Mouse (Mus musculus): ENCODE measurements around the gene Rln1. TPM values are rescaled to one million over a fixed set of nuclear protein-coding genes. Genes with fewer than 3 reads are reported as not detected.

Gene Rln1
- total RNA-seq, 2 experiments from 2014 or later: not detected

GRCm38 (mm10) chr19:29302119-29302518 lies 32.4 kb downstream of the Rln1 start:
- no peak for ATAC-seq (replicated peaks; ENCODE audit: poor library complexity, severe bottlenecking)

GRCm38 (mm10) chr19:29300919-29301318 lies 33.6 kb downstream of the Rln1 start:
- ATAC-seq (replicated peaks; ENCODE audit: poor library complexity, severe bottlenecking): no peak

GRCm38 (mm10) chr19:29297366-29297765 lies 37.1 kb downstream of the Rln1 start:
- no peak for ATAC-seq (replicated peaks; ENCODE audit: poor library complexity, severe bottlenecking)

- ATAC-seq (replicated peaks; ENCODE audit: poor library complexity, severe bottlenecking): no peak
Measured at GRCm38 (mm10) chr19:29296166-29296565, 38.3 kb downstream of the Rln1 start.

GRCm38 (mm10) chr19:29294756-29295155 lies 39.7 kb downstream of the Rln1 start:
- no peak for ATAC-seq (replicated peaks; ENCODE audit: poor library complexity, severe bottlenecking)

GRCm38 (mm10) chr19:29292546-29292945 lies 41.9 kb downstream of the Rln1 start:
- ATAC-seq (replicated peaks; ENCODE audit: poor library complexity, severe bottlenecking): no peak

- no peak for ATAC-seq (replicated peaks; ENCODE audit: poor library complexity, severe bottlenecking)
Measured at GRCm38 (mm10) chr19:29291532-29291931, 42.9 kb downstream of the Rln1 start.

- no peak for ATAC-seq (replicated peaks; ENCODE audit: poor library complexity, severe bottlenecking)
Measured at GRCm38 (mm10) chr19:29287863-29288262, 46.6 kb downstream of the Rln1 start.

- ATAC-seq (replicated peaks; ENCODE audit: poor library complexity, severe bottlenecking): no peak
Measured at GRCm38 (mm10) chr19:29285451-29285869, 49.0 kb downstream of the Rln1 start.

Other genes starting within 250 kb of the Rln1 start
- gene Rcl1, start 233.3 kb downstream of the Rln1 start, total RNA-seq (2014; fragmentation: Nextera tagmentation): 31.7 and 36.0 TPM in 2 replicates
- 67.6 and 82.0 TPM in 2 replicates for gene Rcl1, start 233.3 kb downstream of the Rln1 start, total RNA-seq (2017)
- gene Jak2, start 82.8 kb downstream of the Rln1 start, total RNA-seq (2014; fragmentation: Nextera tagmentation): 25.3 and 27.9 TPM in 2 replicates
- gene Jak2, start 82.8 kb downstream of the Rln1 start, total RNA-seq (2017): 32.6 and 40.6 TPM in 2 replicates
- gene Insl6, start 9.3 kb downstream of the Rln1 start, total RNA-seq (2014; fragmentation: Nextera tagmentation): 5.6 TPM in 1 of 2 replicates, not detected in the other
- gene Insl6, start 9.3 kb downstream of the Rln1 start, total RNA-seq (2017): 0.47 and 3.8 TPM in 2 replicates
- 90.3 and 93.3 TPM in 2 replicates for gene Plgrkt, start 32.7 kb upstream of the Rln1 start, total RNA-seq (2014; fragmentation: Nextera tagmentation)
- 49.2 and 53.6 TPM in 2 replicates for gene Plgrkt, start 32.7 kb upstream of the Rln1 start, total RNA-seq (2017)
- 4.9 and 9.2 TPM in 2 replicates for gene Cd274, start 32.8 kb upstream of the Rln1 start, total RNA-seq (2014; fragmentation: Nextera tagmentation)
- gene Cd274, start 32.8 kb upstream of the Rln1 start, total RNA-seq (2017): 5.3 TPM in 2 replicates
- not detected in 2 replicates for gene Pdcd1lg2, start 76.2 kb upstream of the Rln1 start, total RNA-seq (2014; fragmentation: Nextera tagmentation)
- gene Pdcd1lg2, start 76.2 kb upstream of the Rln1 start, total RNA-seq (2017): not detected in 2 replicates
- gene Ric1, start 187.6 kb upstream of the Rln1 start, total RNA-seq (2014; fragmentation: Nextera tagmentation): 22.4 and 24.1 TPM in 2 replicates
- gene Ric1, start 187.6 kb upstream of the Rln1 start, total RNA-seq (2017): 17.5 and 18.9 TPM in 2 replicates

All from granulocyte monocyte progenitor cell, adult 5-6 weeks (primary cell).